Mouse (Mus musculus) erythroblast, embryonic 14.5 days (primary cell): Measurements from ENCODE around the gene Tmprss4.

Experiments used
- GATA1 ChIP-seq: IDR thresholded peaks from 2 replicates; pipeline ENCODE4 v1.6.1; 2012; ENCODE audit warnings: low read length, inconsistent platforms, mixed read lengths
- TAL1 ChIP-seq: IDR thresholded peaks from 3 replicates; pipeline ENCODE4 v1.6.1; 2012; ENCODE audit warnings: low read length, inconsistent platforms, mixed read lengths

DNA sequence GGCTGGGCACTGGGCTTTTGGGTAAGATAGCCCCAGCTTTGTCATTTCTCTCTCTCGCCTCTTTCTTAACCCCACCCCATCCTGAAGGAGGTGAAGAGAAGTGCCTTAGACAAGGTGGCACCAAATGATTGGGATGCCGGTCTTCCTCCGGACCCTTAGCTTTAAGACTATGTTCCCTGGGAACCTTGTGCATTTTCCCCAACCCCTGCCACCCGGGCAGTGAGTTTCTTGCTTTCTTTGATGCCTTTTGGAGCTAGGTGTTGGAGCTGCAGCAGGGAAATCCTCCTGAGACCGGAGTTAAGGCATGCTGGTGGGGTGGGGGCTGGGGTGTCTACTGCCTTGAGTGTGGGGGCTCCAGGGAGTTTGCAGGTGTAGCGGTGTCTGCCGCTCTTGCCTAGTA, 64.8 kb downstream of the Tmprss4 start:
- no peak for TF ChIP-seq GATA1
- no peak for TF ChIP-seq TAL1
